Mouse (Mus musculus) liver, embryonic 15.5 days (tissue): Measurements from ENCODE around the gene Gm13757. TPM values are rescaled to one million over a fixed set of nuclear protein-coding genes. Genes with fewer than 3 reads are reported as not detected.
"Not testable (repeated sequence)": the region's sequence is repeated elsewhere in the genome, so short reads cannot be mapped to it uniquely, and the experiment has no call there.

Experiments used
- ATAC-seq: fragments of 200-750 bp; cut with Nextera tagmentation; 2 replicates; pipeline ENCODE4 v1.8.0; 2017; ENCODE audit warnings: moderate number of reproducible peaks, mild to moderate bottlenecking, moderate library complexity; ENCODE audit not compliant: insufficient read depth
- H3K27ac ChIP-seq: fragments of 300-500 bp; sonication (generic); replicated peaks from 2 replicates; pipeline ENCODE4 v1.5.1; 2015; ENCODE audit warnings: mild to moderate bottlenecking, inconsistent platforms
- H3K27me3 ChIP-seq: fragments of 300-500 bp; sonication (generic); 2 replicates; pipeline ENCODE4 v1.6.1; 2015; ENCODE audit warnings: mild to moderate bottlenecking, inconsistent platforms
- H3K36me3 ChIP-seq: fragments of 300-500 bp; sonication (generic); replicated peaks from 2 replicates; pipeline ENCODE4 v1.6.1; 2015; ENCODE audit warnings: moderate library complexity, mild to moderate bottlenecking, inconsistent platforms
- H3K4me1 ChIP-seq: fragments of 300-500 bp; sonication (generic); replicated peaks from 2 replicates; pipeline ENCODE4 v1.6.1; 2015; ENCODE audit warnings: inconsistent platforms
- H3K4me2 ChIP-seq: fragments of 300-500 bp; sonication (generic); 2 replicates; pipeline ENCODE4 v1.6.1; 2015; ENCODE audit warnings: moderate library complexity, mild to moderate bottlenecking, inconsistent platforms
- H3K4me3 ChIP-seq: fragments of 300-500 bp; sonication (generic); replicated peaks from 2 replicates; pipeline ENCODE4 v1.5.1; 2015; ENCODE audit warnings: mild to moderate bottlenecking, inconsistent platforms
- H3K9ac ChIP-seq: fragments of 300-500 bp; sonication (generic); 2 replicates; pipeline ENCODE4 v1.6.1; 2015; ENCODE audit warnings: moderate library complexity, mild to moderate bottlenecking, inconsistent platforms
- H3K9me3 ChIP-seq: fragments of 300-500 bp; sonication (generic); replicated peaks from 2 replicates; pipeline ENCODE4 v1.6.1; 2016; ENCODE audit warnings: inconsistent platforms
- WGBS: fragments of 180-500 bp; shearing (Covaris S2); methylation state at CpG from one replicate; pipeline ENCODE4 v1.1.7; 2015; ENCODE audit warnings: mixed read lengths; ENCODE audit not compliant: insufficient replicate concordance; 5-methylcytosine and 5-hydroxymethylcytosine counted together
- polyA plus RNA-seq: library from polyadenylated mRNA; unstranded; fragments of >200 nt; fragmentation: Nextera tagmentation; extraction: Ambion mirVana; gene quantifications from 2 replicates; pipeline ENCODE4 v1.2.1, GENCODE M21; 2015

Gene Gm13757
- not detected in 2 replicates for polyA plus RNA-seq

DNA sequence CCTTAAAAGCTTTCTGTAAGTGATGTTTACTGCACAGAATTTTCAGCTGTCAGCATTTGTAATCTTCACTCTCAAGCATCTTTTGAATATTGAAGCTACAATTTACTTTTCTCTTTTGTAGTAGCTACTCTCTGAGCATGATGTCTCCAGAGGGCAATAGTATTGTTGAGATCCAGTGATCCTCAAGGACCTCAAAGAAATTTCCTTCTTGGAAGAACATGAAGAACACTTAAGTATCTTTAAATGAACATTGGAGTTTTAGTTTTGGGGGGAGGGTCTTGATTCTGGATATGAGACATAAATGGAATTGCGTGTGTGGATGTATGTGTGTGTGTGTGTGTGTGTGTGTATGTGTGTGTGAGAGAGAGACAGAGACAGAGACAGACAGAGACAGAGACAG lies at the start of gene Gm13757:
TSS of gene Gm13757 (minus strand) at position 101 of the 400 bp plus-strand sequence.
- no peak within 1 kb of the TSS for H3K27ac ChIP-seq
- H3K36me3 ChIP-seq: no peaks in the 10 kb centered on the region
- ATAC-seq: no peak
- no peak within 1 kb of the TSS for H3K4me3 ChIP-seq
- H3K27me3 ChIP-seq: no peaks in the 10 kb centered on the region
- 65% methylated on average over 1 of the region's 1 CpGs for WGBS
- H3K9me3 ChIP-seq: no peaks in the 10 kb centered on the region
- H3K4me1 ChIP-seq: no peaks in the 10 kb centered on the region
- no peak within 1 kb of the TSS for H3K9ac ChIP-seq
- H3K4me2 ChIP-seq: no peak within 1 kb of the TSS

DNA sequence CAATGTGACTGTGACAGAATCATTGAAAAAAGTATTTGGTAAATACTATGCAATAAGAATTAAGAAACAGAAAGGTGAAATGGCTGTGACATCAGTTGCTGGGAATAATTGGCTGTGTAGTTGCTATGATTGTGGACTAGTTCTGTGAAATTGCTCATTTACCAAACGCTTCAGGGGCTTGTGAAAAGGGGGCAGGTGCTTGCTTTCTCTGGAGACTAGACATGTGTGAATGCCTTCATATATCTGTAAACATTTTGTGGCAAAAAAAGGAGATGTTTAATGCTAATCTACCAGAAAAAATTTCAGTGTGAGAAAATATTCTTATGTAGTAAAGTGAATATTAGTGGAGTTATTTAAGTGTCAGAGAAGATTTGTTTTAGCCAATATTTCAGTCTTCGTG lies 44.1 kb upstream of the Gm13757 start, which contains the start of gene Olfr1185-ps1:
TSS of gene Olfr1185-ps1 (plus strand) at position 301 of the 400 bp plus-strand sequence.
- WGBS: 35% methylated on average over 2 of the region's 2 CpGs
- no peak for ATAC-seq

DNA sequence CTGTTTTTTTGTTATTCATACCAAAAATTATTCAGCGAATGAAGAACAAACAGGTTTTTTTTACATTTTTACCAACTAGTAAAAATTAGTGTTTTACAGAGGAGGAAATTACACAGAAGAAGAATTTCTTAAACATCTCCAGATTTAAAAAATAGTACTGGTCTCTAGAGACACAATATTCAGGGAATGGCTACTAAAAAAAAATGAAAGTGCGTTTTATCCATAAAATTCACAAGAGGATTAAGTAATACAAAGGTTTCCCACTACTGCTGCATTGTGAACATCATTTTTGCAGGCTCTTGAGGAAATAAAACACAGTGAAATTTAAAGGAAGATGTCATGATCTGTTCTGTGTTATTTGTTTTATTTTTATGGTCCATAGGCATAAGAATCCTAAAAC lies 34.4 kb upstream of the Gm13757 start, which contains the start of gene Olfr1184:
TSS of gene Olfr1184 (plus strand) at position 301 of the 400 bp plus-strand sequence.
- H3K27ac ChIP-seq: no peak within 1 kb of the TSS
- WGBS: 68% methylated on average over 2 of the region's 2 CpGs

More for the DNA sequence above, 44.1 kb upstream of the Gm13757 start, which contains the start of gene Olfr1185-ps1:
- Histone ChIP-seq H3K27me3 (no peaks in the 10 kb centered on the region), H3K36me3 (no peaks in the 10 kb centered on the region), H3K4me1 (no peaks in the 10 kb centered on the region), H3K4me2 (no peak within 1 kb of the TSS), H3K4me3 (no peak within 1 kb of the TSS), H3K9me3 (no peaks in the 10 kb centered on the region), H3K27ac (no peak within 1 kb of the TSS), H3K9ac (no peak within 1 kb of the TSS)

DNA sequence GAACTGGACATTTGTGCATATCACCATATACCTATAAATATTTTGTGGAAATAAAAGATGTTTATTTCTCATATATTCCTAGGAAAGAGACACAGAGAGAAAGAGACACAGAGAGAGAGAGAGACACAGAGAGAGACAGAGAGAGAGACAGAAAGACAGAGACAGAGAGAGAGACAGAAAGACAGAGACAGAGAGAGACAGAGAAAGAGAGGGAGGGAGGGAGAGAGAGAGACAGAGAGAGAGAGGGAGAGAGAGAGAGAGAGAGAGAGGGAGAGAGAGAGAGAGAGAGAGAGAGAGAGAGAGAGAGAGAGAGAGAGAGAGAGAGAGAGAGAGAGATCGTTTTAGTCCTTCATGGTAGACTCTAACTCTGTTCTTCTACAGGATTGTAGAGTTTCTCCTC lies 5.6 kb upstream of the Gm13757 start, which contains the start of gene Olfr1183:
TSS of gene Olfr1183 (plus strand) at position 301 of the 400 bp plus-strand sequence.
- not testable (repeated sequence) for ATAC-seq, H3K9me3 ChIP-seq, H3K4me3 ChIP-seq, H3K4me1 ChIP-seq, H3K36me3 ChIP-seq, H3K27me3 ChIP-seq, H3K27ac ChIP-seq, H3K9ac ChIP-seq, H3K4me2 ChIP-seq
- WGBS: 75% methylated on average over 1 of the region's 1 CpGs

More for the DNA sequence above, 34.4 kb upstream of the Gm13757 start, which contains the start of gene Olfr1184:
- Histone ChIP-seq H3K4me2 (no peak within 1 kb of the TSS), H3K4me1 (no peaks in the 10 kb centered on the region), H3K9ac (no peak within 1 kb of the TSS), H3K36me3 (no peaks in the 10 kb centered on the region), H3K9me3 (no peaks in the 10 kb centered on the region), H3K27me3 (no peaks in the 10 kb centered on the region), H3K4me3 (no peak within 1 kb of the TSS)
- ATAC-seq: no peak

DNA sequence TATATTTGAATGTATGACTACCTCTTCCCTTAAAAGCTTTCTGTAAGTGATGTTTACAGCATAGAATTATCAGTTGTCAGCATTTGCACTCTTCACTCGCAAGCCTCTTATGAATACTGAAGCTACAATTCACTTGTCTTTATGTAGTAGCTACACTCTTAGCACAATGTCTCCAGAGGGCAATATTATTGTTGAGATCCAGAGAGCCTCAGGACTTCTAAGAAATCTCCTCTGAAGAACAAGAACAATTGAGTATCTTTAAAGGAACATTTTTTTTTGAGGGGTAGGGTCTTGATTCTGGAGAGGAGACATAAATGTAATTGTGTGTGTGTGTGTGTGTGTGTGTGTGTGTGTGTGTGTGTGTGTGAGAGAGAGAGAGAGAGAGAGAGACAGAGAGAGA lies 22.9 kb downstream of the Gm13757 start, which contains the start of gene Olfr1181:
TSS of gene Olfr1181 (minus strand) at position 101 of the 400 bp plus-strand sequence.
- H3K4me1 ChIP-seq: no peaks in the 10 kb centered on the region
- WGBS: 62% methylated on average over 1 of the region's 1 CpGs
- no peak for ATAC-seq

DNA sequence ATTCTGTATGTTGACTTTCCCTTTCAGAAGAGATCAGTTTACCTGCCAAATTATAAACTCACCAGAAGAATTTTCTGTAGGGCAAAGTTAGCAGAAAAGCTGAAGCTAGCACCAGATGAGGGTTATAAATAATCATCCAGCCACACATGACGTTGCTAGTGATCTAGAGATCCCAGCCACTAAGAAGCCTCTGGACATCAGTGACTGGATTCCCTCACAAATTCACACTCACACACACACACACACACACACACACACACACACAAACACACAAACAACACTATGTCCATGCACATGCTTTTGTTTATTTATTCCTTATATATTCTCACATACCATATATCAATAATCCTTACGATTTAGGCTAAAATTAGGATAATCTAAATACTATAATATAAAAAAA lies 29.9 kb downstream of the Gm13757 start, which contains the start of gene Olfr1180:
TSS of gene Olfr1180 (minus strand) at position 101 of the 400 bp plus-strand sequence.
- Histone ChIP-seq H3K9me3 (no peaks in the 10 kb centered on the region), H3K4me1 (no peaks in the 10 kb centered on the region), H3K36me3 (no peaks in the 10 kb centered on the region), H3K4me2 (no peak within 1 kb of the TSS), H3K27me3 (no peaks in the 10 kb centered on the region), H3K4me3 (no peak within 1 kb of the TSS), H3K27ac (no peak within 1 kb of the TSS), H3K9ac (no peak within 1 kb of the TSS)
- WGBS: 50% methylated on average over 2 of the region's 2 CpGs
- no peak for ATAC-seq

More for the DNA sequence above, 22.9 kb downstream of the Gm13757 start, which contains the start of gene Olfr1181:
- Histone ChIP-seq H3K9me3 (0 out of 2 replicates have a peak, but pooled peaks cover 2% of the 10 kb centered on the region), H3K9ac (no peak within 1 kb of the TSS), H3K36me3 (no peaks in the 10 kb centered on the region), H3K4me3 (no peak within 1 kb of the TSS), H3K27ac (no peak within 1 kb of the TSS), H3K27me3 (no peaks in the 10 kb centered on the region), H3K4me2 (no peak within 1 kb of the TSS)

DNA sequence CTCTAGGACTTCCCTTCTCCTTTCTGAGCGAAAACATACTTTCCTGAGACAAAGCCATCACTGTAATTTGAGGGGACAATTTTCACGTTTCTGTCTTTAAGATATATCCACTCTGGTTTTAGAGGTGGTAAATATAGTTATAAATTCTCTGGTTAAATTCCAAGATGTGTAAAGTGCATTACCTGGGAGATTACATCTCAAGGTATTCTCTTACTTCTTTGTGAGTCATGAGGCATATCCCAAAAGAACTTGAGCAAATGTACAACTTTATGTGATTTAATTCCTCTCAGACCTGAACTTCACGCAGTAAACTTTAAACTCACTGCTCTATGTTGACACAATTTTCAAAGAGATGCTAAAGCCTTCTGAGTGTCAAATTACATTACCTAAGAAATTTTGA lies 42.6 kb downstream of the Gm13757 start, which contains the start of gene Olfr1179:
TSS of gene Olfr1179 (minus strand) at position 101 of the 400 bp plus-strand sequence.
- H3K4me3 ChIP-seq: no peak within 1 kb of the TSS
- 59% methylated on average over 3 of the region's 3 CpGs for WGBS
- no peak within 1 kb of the TSS for H3K27ac ChIP-seq
- H3K4me2 ChIP-seq: no peak within 1 kb of the TSS
- H3K9ac ChIP-seq: no peak within 1 kb of the TSS
- no peaks in the 10 kb centered on the region for H3K36me3 ChIP-seq
- no peaks in the 10 kb centered on the region for H3K27me3 ChIP-seq
- no peaks in the 10 kb centered on the region for H3K9me3 ChIP-seq
- H3K4me1 ChIP-seq: no peaks in the 10 kb centered on the region
- ATAC-seq: no peak

Other genes with a start within 250 kb of the Gm13757 start
- gene Olfr1170, start 220.8 kb downstream of the Gm13757 start, polyA plus RNA-seq: not detected in 2 replicates
- gene Olfr1173, start 169.3 kb downstream of the Gm13757 start, polyA plus RNA-seq: not detected in 2 replicates
- not detected in 2 replicates for gene Olfr1174-ps, start 134.0 kb downstream of the Gm13757 start, polyA plus RNA-seq
- gene Olfr1175-ps, start 121.9 kb downstream of the Gm13757 start, polyA plus RNA-seq: not detected in 2 replicates
- gene Olfr1176, start 112.4 kb downstream of the Gm13757 start, polyA plus RNA-seq: not detected in 2 replicates
- gene Olfr1177-ps, start 102.6 kb downstream of the Gm13757 start, polyA plus RNA-seq: not detected in 2 replicates
- gene Olfr1178, start 62.1 kb downstream of the Gm13757 start, polyA plus RNA-seq: not detected in 2 replicates
- gene Olfr1179, start 42.7 kb downstream of the Gm13757 start, polyA plus RNA-seq: not detected in 2 replicates
- not detected in 2 replicates for gene Olfr1180, start 30.0 kb downstream of the Gm13757 start, polyA plus RNA-seq
- gene Olfr1181, start 23.0 kb downstream of the Gm13757 start, polyA plus RNA-seq: not detected in 2 replicates
- not detected in 2 replicates for gene Olfr1183, start 5.7 kb upstream of the Gm13757 start, polyA plus RNA-seq
- gene Olfr1184, start 34.5 kb upstream of the Gm13757 start, polyA plus RNA-seq: not detected in 2 replicates
- not detected in 2 replicates for gene Olfr1185-ps1, start 44.2 kb upstream of the Gm13757 start, polyA plus RNA-seq
- not detected in 2 replicates for gene Olfr1186, start 69.4 kb upstream of the Gm13757 start, polyA plus RNA-seq
- gene Olfr1188, start 107.8 kb upstream of the Gm13757 start, polyA plus RNA-seq: not detected in 2 replicates
- gene Olfr1189, start 137.3 kb upstream of the Gm13757 start, polyA plus RNA-seq: not detected in 2 replicates
- gene Olfr1191-ps1, start 191.4 kb upstream of the Gm13757 start, polyA plus RNA-seq: not detected in 2 replicates
- not detected in 2 replicates for gene Olfr1192-ps1, start 199.4 kb upstream of the Gm13757 start, polyA plus RNA-seq
- gene Olfr1193, start 226.5 kb upstream of the Gm13757 start, polyA plus RNA-seq: not detected in 2 replicates
- not detected in 2 replicates for gene Olfr1195, start 240.1 kb upstream of the Gm13757 start, polyA plus RNA-seq